Mouse (Mus musculus): Measurements from ENCODE around the gene Snx20. TPM values are rescaled to one million over a fixed set of nuclear protein-coding genes. Genes with fewer than 3 reads are reported as not detected.
"Not testable (repeated sequence)": the region's sequence is repeated elsewhere in the genome, so short reads cannot be mapped to it uniquely, and the experiment has no call there.

Gene Snx20
- polyA plus RNA-seq, 1 experiment, result 0.07 TPM

DNA sequence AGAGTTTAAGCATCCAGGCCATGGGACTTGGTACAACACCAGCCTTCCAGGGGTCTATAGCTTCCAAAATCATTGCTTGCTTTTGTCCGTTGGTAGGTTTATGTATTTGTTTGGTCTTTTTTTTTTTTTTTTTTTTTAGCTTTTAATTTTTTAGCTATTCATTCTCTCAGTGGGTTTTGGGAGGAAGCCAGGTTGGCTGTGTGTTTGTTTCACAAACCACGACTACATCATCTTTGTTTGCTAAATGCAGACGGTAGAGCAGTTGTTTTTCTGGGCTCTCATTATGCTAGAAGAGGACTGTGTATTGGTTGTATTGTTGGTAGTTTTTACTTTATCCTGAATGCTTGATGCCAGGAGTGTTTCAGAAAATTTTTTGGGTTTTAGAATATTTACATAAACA is 23.9 kb upstream of the Snx20 start:
- Histone ChIP-seq H3K36me3 (ENCODE audit: control insufficient read depth, insufficient read depth, low read length) (no peaks in the 10 kb centered on the region), H3K27me3 (ENCODE audit: control insufficient read depth, insufficient read depth, low read length) (no peaks in the 10 kb centered on the region)
- TF ChIP-seq POLR2A (IDR thresholded peaks at IDR 0.05; ENCODE audit: control insufficient read depth, low read depth, low read length), result no peak
- no peak for TF ChIP-seq CTCF (IDR thresholded peaks at IDR 0.05; ENCODE audit: control insufficient read depth, insufficient read depth, insufficient replicate concordance, low read depth, low read length)

DNA sequence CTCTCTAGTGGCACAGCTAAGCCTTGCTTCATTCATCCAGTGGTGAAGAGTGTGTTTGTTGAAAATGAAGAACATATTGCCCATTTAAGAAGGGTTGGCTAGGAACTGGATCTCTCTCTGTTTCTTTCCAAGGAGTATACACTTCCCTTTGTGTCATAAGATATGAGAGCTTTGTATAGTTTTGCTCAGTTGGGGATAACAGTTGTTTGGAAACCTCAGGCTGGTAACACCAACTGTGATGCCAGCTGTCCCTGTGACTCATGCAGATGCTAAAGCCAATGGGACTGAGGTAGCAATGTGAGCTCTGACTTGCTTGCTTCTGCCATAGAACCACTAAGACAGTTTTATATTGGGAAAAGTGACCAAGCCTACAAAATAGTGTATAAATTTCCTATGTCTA is 19.4 kb upstream of the Snx20 start:
- H3K27me3 ChIP-seq (ENCODE audit: control insufficient read depth, insufficient read depth, low read length), result no peaks in the 10 kb centered on the region
- H3K27ac ChIP-seq (ENCODE audit: control insufficient read depth, insufficient read depth, low read depth, low read length), result no peak overlapping the region
- no peak overlapping the region for H3K4me3 ChIP-seq (ENCODE audit: control insufficient read depth, low read depth, low read length)
- TF ChIP-seq CTCF (IDR thresholded peaks at IDR 0.05; ENCODE audit: control insufficient read depth, insufficient read depth, insufficient replicate concordance, low read depth, low read length), result no peak
- no peak for TF ChIP-seq POLR2A (IDR thresholded peaks at IDR 0.05; ENCODE audit: control insufficient read depth, low read depth, low read length)
- H3K4me1 ChIP-seq (ENCODE audit: control insufficient read depth, insufficient read depth, low read length), result no peaks in the 10 kb centered on the region
- H3K36me3 ChIP-seq (ENCODE audit: control insufficient read depth, insufficient read depth, low read length), result no peaks in the 10 kb centered on the region

More for the DNA sequence above, 23.9 kb upstream of the Snx20 start:
- Histone ChIP-seq H3K27ac (ENCODE audit: control insufficient read depth, insufficient read depth, low read depth, low read length) (no peak overlapping the region), H3K4me3 (ENCODE audit: control insufficient read depth, low read depth, low read length) (no peak overlapping the region), H3K4me1 (ENCODE audit: control insufficient read depth, insufficient read depth, low read length) (no peaks in the 10 kb centered on the region)

DNA sequence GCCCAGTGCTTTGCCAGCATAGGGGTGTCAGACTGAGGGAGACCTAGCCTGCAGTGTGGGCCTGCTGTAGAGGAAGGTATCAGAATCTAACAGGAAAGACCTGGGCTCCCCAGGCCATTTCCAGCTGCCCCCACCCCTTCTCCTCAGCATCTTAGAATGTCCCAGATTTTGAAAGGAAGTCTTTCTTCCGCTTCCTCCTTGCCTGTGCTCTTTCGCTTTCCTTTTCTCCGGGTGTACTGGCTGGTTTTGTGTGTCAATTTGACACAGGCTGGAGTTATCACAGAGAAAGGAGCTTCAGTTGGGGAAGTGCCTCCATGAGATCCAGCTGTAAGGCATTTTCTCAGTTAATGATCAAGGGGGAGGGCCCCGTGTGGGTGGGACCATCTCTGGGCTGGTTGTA is 15.2 kb upstream of the Snx20 start:
- H3K4me1 ChIP-seq (ENCODE audit: control insufficient read depth, insufficient read depth, low read length), result peaks cover 15% of the 10 kb centered on the region
- H3K27ac ChIP-seq (ENCODE audit: control insufficient read depth, insufficient read depth, low read depth, low read length); H3K36me3 ChIP-seq (ENCODE audit: control insufficient read depth, insufficient read depth, low read length); H3K27me3 ChIP-seq (ENCODE audit: control insufficient read depth, insufficient read depth, low read length); H3K4me3 ChIP-seq (ENCODE audit: control insufficient read depth, low read depth, low read length): not testable (repeated sequence)

DNA sequence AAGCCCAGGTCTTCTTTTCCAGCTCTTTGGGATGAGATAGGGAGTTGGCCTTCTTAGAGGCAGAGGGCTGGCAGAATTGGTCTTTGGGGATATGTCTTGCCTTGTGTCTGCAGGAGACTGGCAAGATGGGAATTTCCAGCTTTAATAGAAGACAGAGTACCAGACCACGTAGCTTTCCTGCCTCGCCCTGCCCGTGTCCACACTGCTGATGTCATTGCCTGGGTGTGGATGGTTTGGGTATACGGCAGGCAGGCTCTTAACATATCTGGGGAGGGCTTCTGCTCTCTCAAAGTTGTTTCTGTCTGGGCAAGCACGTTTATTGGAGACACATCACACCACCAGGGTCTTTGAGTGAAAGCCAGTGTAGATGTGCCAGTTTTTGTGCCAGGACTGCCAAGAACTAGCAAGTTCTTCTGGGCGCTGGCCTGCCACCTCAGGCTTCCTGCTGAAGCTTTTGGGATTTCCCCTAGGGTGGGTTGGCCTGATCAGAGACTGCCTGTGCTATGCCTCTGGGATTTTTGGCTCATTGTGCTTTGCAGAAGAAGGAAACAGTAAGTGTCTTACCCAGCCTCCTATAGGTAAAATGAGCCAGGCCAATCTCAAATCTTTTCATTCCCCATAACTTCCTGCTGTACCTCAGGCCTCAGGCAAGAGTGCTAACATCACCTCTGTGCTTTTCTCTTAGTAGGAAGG is 14.2 kb upstream of the Snx20 start:
- H3K4me3 ChIP-seq (ENCODE audit: control insufficient read depth, low read depth, low read length), result no peak overlapping the region
- no peaks in the 10 kb centered on the region for H3K27me3 ChIP-seq (ENCODE audit: control insufficient read depth, insufficient read depth, low read length)
- H3K27ac ChIP-seq (ENCODE audit: control insufficient read depth, insufficient read depth, low read depth, low read length), result no peak overlapping the region
- no peaks in the 10 kb centered on the region for H3K36me3 ChIP-seq (ENCODE audit: control insufficient read depth, insufficient read depth, low read length)
- TF ChIP-seq POLR2A (IDR thresholded peaks at IDR 0.05; ENCODE audit: control insufficient read depth, low read depth, low read length) (no peak), CTCF (IDR thresholded peaks at IDR 0.05; ENCODE audit: control insufficient read depth, insufficient read depth, insufficient replicate concordance, low read depth, low read length) (no peak)
- peaks cover 15% of the 10 kb centered on the region for H3K4me1 ChIP-seq (ENCODE audit: control insufficient read depth, insufficient read depth, low read length)

DNA sequence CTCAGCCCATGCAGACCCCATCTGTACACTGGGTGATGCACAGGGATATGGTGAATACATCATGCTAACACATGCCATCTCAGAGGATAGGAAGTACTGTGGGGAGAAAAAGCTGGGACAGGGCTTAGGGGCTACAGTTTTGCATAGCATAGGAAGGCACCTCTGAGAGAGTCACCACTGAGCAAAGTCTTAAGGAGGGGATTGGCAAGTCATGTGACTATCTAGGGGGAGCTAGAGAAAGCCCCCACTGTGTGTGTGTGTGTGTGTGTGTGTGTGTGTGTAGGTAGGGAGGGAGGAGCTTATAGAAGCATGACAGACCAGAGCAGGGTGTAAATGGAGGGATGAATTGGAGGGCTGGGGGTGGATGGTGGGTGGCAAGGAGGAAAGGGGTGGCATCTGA is 12.4 kb upstream of the Snx20 start:
- Histone ChIP-seq H3K27ac (ENCODE audit: control insufficient read depth, insufficient read depth, low read depth, low read length) (no peak overlapping the region), H3K4me3 (ENCODE audit: control insufficient read depth, low read depth, low read length) (no peak overlapping the region), H3K36me3 (ENCODE audit: control insufficient read depth, insufficient read depth, low read length) (no peaks in the 10 kb centered on the region), H3K27me3 (ENCODE audit: control insufficient read depth, insufficient read depth, low read length) (no peaks in the 10 kb centered on the region), H3K4me1 (ENCODE audit: control insufficient read depth, insufficient read depth, low read length) (peaks cover 15% of the 10 kb centered on the region)
- TF ChIP-seq CTCF (IDR thresholded peaks at IDR 0.05; ENCODE audit: control insufficient read depth, insufficient read depth, insufficient replicate concordance, low read depth, low read length) (no peak), POLR2A (IDR thresholded peaks at IDR 0.05; ENCODE audit: control insufficient read depth, low read depth, low read length) (no peak)

DNA sequence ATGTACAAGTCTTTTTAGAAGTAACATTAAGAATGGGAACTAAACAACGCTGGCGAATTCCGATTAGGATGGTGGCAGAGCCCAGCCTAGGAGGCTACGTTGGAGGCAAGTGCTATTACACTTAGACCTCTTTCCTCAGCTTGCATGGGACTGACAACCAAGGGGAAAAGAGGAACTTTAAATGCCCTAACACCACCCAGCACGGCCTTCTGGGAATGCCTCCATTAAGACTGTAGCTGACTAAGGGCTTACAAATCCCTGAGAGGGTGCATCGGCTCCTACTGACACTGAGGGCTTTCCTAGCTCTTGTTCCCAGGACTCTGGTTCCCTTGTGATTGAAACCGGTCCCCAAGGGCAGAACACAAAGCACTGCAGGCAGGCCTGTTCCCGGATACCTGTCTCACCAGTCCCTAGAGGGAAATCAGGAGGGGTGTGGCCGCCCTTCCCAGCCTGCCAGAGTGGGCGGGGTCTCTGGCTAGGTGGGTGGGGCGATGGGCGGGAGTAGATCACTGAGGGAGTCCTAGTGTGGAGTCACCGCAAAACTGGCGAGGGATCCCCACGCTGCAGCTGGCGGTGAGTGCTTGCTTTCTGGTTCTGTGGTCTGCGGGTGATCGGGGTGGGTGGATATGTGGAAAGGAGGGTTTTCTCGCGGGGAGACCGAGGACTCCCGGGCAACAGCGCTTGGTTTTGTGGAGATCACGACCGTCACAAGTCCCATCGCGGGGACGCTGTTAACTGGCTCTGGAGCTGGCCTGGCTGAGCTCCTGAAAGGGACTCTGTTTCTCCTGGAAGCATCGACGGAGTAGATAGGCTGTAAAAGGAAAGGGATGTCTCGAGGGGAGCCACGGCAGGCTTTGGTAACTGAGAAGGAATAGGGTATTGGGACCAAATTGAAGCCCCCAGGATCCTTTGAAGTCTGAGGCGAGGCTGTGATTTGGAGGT is 11.2 kb upstream of the Snx20 start, which contains the start of gene Nod2:
Gene Nod2, plus strand, starts transcription at position 479 of the 942 bp plus-strand sequence.
- TF ChIP-seq CTCF (IDR thresholded peaks at IDR 0.05; ENCODE audit: control insufficient read depth, insufficient read depth, insufficient replicate concordance, low read depth, low read length), result no peak
- Histone ChIP-seq H3K27ac (ENCODE audit: control insufficient read depth, insufficient read depth, low read depth, low read length) (no peak within 1 kb of the TSS), H3K4me3 (ENCODE audit: control insufficient read depth, low read depth, low read length) (peak within 1 kb of the TSS; percentile 72), H3K36me3 (ENCODE audit: control insufficient read depth, insufficient read depth, low read length) (no peaks in the 10 kb centered on the region), H3K27me3 (ENCODE audit: control insufficient read depth, insufficient read depth, low read length) (no peaks in the 10 kb centered on the region), H3K4me1 (ENCODE audit: control insufficient read depth, insufficient read depth, low read length) (peaks cover 15% of the 10 kb centered on the region)

DNA sequence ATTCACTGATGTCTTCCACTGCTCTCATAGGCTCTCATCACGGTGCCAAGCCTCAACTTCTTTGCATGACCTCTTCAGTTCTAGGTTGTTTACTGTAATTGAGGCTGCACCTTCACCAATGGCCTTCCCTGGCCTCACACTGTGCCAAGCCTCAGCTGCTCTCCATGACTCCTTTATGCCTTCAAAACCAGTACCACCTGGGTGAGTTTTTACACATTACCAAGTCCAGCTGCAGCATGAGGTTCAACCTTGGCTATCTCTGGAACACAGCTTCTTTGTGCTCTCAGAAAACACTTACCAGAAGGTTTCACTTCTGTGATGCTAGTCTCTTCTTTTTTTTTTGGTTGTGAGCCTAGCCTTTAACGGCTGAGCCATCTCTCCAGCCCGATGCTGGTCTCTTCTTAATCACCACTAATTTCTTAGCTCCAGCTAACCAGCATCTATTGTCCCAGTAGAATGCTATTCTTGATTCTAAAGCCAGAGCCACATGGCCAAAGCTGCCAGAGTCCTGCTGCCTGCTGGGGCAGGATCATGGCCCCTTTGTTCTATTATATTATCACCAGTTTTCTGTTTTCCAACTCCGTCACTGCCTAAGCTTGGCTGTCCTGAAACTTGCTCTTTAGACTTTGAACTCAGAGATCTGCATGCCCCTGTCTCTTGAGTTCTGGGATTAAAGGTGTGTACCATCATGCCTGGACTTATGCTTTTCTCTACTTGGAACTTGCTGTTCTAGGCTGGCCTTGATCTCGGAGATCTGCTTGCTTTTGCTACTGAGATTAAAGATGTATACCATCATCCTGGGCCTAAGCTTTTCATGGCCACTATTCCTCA is 7.0 kb upstream of the Snx20 start:
- Histone ChIP-seq H3K4me1 (ENCODE audit: control insufficient read depth, insufficient read depth, low read length) (peaks cover 13% of the 10 kb centered on the region), H3K4me3 (ENCODE audit: control insufficient read depth, low read depth, low read length) (no peak overlapping the region), H3K27ac (ENCODE audit: control insufficient read depth, insufficient read depth, low read depth, low read length) (no peak overlapping the region), H3K36me3 (ENCODE audit: control insufficient read depth, insufficient read depth, low read length) (no peaks in the 10 kb centered on the region), H3K27me3 (ENCODE audit: control insufficient read depth, insufficient read depth, low read length) (no peaks in the 10 kb centered on the region)
- no peak for TF ChIP-seq POLR2A (IDR thresholded peaks at IDR 0.05; ENCODE audit: control insufficient read depth, low read depth, low read length)
- TF ChIP-seq CTCF (IDR thresholded peaks at IDR 0.05; ENCODE audit: control insufficient read depth, insufficient read depth, insufficient replicate concordance, low read depth, low read length), result no peak

Data from testis, adult 2 months (tissue).